Mouse (Mus musculus) kidney, adult 9 months (tissue): Measurements from ENCODE around the gene Gm5129.

Experiments
- DNase-seq: peaks from one replicate; pipeline ENCODE4 v3.0.0; 2022

The Gm5129 gene

DNA sequence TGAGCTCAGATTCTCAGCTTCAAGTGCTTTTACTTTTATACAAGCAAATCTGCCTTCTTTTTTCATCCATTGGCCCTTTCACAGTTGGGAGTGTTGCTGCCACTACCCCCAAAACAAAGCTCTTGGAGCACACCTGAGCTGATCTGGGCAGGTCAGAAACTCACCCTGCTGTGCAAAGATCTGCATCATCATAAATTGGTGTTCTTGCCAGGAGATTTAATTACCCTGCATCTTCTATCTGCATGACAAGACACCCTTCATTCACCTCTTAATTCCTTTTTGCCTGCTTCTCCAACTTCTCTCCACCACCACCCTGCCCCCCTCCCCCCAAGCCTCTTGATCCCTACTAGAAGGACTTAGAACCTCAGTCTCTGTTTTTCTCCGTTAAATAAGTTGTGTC lies 14.6 kb downstream of the Gm5129 start:
- no peak for DNase-seq

DNA sequence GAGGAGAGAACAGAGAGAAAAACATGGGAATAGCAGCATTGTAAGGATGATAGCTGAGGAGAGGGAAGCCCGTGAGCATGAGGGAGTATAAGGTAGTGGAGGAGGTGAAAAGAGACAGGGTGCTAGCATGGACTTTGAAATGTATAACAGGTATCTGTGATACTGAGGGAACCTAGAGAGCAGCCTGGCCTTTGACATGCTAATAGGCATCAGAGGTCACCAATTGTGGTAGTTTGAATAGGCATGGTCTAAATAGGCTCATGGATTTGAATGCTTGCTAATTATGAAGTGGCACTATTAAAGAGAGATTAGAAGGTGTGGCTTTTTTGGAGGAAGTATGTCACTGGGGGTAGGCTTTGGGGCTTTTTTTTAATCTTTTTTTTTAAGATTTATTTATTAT lies 22.8 kb downstream of the Gm5129 start:
- DNase-seq: no peak

DNA sequence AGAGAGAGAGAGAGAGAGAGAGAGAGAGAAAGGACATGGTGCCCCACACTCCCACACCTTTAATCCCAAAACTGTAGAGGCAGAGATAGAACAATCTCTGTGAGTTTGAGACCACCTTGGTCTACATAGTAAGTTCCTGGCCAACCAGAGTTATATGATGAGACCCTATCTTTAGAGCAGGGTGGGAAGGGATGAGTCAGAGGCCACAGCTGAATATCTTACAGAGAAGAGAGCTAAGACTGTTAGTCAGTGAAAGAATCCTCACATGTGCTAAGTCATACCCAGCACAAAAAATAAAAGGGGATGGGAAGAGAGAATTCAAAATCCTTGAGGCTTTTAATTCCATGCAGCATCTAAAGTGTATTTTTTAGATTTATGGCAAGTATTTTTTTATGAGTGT lies 24.1 kb downstream of the Gm5129 start:
- DNase-seq: no peak

DNA sequence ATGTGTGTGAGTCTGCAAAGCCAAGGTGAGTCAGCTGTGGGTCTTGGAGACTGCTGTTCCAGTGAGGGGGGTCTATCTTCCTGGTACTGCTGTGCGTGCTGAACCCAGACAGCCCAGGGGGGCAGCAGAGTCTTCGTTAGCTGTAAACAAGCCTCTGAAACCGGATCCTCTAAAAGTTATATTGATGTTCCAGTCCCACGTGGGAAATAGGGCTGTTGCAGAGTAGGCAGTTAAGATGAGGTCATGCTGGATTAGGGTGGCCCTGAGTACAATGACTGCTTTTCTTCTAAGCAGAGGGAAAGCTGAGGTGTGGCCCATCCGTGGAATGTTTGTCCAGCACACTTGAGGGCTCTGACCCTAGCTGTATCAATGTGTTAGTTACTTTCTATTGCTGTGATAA lies 27.5 kb downstream of the Gm5129 start:
- DNase-seq: no peak

DNA sequence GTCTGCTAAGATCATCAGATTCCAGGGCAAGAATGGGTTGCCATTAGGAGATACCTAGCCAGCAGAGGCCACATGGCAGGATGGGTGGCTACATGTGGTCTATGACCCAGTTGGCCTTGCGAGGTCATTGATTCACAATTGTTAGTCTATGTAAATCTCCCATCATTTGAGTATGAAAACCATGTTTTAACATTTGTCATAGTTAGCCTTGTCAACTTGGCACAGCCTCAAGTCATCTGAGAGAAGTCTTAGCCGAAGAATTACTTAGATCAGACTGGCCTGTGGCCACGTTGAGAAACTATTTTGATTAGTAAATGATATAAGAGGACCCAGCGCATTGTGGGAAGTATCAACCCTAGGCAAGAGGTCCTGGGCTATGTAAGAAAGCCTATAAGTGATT lies 28.5 kb downstream of the Gm5129 start:
- DNase-seq: no peak

DNA sequence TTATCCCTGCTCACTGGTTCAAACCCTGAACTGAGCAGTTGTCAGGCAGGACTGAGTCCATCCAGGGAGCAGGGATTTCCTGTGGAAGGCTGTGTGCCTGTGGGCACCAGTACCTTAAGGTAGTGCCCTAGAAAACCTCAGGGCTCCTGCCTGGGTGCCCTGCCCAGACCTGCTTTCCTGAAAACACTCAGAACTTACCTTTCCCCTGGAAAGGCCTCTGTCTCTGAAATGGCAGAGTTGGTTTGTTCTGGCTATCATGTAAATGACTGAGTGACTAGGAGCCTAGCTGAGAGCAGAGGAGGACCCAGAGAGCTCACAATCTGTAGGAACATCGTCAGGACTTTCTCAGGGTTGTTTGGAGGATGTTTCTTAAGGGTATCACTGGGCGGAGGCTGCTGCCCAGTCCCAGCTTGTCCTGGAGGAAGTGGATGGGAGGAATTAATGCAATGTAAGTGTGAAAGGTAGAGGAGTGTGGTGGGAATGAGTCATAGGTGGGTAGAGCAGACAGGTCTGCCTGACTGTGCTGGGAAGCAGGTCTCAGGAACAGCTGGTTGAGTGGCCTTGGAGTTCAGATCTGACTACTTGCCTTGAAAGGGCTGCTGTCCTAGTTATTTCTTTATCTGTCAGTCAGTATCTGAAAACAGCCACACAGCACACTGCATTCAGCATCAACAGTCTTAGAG lies 36.1 kb downstream of the Gm5129 start:
- no peak for DNase-seq

DNA sequence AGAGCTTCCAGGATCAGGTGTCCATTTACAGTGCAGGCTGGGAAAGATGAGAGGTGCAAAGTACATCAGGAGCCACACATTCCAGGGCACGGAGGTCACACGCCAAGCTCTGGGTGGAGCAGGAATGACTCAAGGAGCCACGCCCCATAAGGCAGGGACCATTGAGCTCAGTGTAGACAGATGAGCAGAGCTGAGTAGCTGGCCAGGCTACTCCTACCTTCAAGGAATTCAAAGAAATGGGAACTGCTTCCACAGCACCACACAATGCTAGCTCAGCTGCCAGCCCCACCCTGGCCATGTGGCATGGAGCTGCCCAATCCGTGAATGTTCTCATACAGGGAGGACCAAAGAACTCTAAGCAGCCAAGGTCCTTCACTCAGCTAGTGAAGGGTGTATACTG lies 37.2 kb downstream of the Gm5129 start:
- peak; percentile 47 for DNase-seq

DNA sequence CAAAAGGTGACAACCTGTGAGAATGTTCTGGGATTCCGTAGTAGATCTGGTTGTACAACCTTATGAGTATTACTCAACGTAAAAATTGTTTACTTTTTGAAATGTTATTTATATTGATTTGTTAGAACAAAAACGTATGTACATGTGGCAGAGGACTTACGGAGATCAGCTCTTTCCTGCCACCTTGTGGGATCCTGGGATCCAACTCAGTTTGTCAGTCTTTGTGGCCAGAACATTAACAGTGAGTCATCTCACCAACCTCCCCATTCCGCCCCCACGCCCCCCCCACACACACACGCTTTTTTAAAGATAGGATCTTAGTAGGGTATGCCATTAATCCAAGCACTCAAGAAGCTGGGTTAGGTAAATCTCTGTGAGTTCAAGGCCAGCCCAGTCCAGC lies 47.4 kb downstream of the Gm5129 start:
- DNase-seq: no peak

DNA sequence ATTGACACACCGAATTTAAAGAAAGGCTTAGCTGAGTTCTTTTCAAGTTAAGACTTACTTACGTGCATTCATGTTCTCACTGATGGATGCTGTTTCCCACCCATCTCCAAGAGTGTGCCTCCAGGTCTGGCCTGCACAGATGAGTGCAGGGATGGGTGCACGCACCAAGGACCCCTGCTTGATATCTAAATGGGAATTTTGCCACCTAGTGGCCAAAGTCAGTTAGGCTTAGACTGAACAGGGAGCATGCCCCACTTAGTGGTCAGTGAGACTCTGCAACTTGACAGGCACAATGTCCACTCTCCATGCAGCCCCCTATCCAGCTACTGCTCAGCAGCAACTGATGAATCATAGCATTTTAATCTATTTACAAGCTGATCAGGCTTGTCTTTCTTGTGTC lies 48.1 kb downstream of the Gm5129 start:
- peak; percentile 27 for DNase-seq
